Mouse (Mus musculus) C2C12 (cell line): ENCODE measurements around the gene Bmf.

Experiments
- CEBPB ChIP-seq: IDR thresholded peaks from one replicate; pipeline ENCODE4 v1.6.1; 2011; ENCODE audit warnings: low read depth, mild to moderate bottlenecking, control low read depth, moderate library complexity
- CTCF ChIP-seq: IDR thresholded peaks from one replicate; pipeline ENCODE4 v1.5.1; 2011; ENCODE audit not compliant: control insufficient read depth, insufficient read depth, insufficient read length
- MYOD1 ChIP-seq: IDR thresholded peaks from one replicate; pipeline ENCODE4 v1.6.1; 2011; ENCODE audit warnings: low read depth; ENCODE audit not compliant: control insufficient read depth, insufficient read length
- USF1 ChIP-seq: IDR thresholded peaks from one replicate; pipeline ENCODE4 v1.6.1; 2011; ENCODE audit warnings: low read depth, mild to moderate bottlenecking, control low read depth, moderate library complexity

- TF ChIP-seq CEBPB (no peak), CTCF (no peak), MYOD1 (no peak), USF1 (no peak)
Observed at GRCm38 (mm10) chr2:118509688-118510446, 39.6 kb downstream of the Bmf start.
